Mouse (Mus musculus) right cerebral cortex, postnatal 10 days (tissue): ENCODE measurements around the gene Ceacam20.
"Not testable (repeated sequence)": the region's sequence is repeated elsewhere in the genome, so short reads cannot be mapped to it uniquely, and the experiment has no call there.

Experiments
- DNase-seq, 2 experiments: peaks; one replicate each; pipeline ENCODE4 v3.0.0; 2021; ENCODE audit warnings: low spot score in 2 of 2

Gene Ceacam20

DNA sequence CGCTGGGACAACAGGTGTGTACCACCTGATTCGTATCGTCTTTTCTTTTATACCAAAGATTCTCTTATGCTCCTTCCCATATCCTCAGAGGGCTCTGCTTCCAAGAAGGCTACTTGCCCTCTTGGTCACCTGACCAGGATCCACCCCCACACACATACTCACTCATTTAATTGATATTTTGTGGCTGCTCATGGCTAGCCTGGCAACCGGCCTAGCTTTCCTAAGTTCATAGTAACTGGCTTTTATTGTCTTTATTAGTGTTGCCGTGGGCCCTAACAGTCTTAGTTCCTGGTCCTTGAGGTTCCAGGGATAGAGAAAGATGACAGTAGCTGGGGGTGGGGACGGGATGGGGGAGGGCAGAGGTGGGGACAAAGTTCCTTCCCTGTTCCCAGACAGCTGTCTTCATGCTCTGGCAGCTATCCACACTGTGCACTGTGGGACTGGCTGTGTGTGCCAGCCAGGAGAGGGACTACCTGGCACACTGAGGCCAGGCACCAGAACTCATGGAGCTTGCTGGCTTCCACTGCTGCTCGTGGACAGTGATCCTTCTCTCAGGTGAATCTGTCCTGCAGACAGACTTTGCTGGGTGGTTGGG is at the start of gene Ceacam20:
TSS of gene Ceacam20 (plus strand) at position 428 of the 595 bp plus-strand sequence.
- DNase-seq, result no peak

DNA sequence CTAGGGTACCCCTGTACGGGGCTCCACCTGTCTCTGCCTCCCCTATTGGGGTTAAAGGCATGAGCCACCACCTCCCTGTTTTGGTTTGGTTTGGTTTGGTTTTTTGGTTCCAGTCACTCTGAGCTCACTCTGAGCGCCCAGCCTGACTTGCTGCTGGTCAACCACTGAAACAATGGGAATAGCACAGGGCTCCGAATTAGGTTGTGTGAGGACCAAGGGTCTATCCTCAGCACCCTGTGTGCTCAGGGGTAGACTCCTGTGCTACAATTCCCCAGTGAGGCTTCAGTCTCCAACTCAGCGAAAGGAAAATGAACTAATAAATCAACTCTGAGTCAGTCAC is 45.1 kb upstream of the Ceacam20 start:
- DNase-seq, result no peak

DNA sequence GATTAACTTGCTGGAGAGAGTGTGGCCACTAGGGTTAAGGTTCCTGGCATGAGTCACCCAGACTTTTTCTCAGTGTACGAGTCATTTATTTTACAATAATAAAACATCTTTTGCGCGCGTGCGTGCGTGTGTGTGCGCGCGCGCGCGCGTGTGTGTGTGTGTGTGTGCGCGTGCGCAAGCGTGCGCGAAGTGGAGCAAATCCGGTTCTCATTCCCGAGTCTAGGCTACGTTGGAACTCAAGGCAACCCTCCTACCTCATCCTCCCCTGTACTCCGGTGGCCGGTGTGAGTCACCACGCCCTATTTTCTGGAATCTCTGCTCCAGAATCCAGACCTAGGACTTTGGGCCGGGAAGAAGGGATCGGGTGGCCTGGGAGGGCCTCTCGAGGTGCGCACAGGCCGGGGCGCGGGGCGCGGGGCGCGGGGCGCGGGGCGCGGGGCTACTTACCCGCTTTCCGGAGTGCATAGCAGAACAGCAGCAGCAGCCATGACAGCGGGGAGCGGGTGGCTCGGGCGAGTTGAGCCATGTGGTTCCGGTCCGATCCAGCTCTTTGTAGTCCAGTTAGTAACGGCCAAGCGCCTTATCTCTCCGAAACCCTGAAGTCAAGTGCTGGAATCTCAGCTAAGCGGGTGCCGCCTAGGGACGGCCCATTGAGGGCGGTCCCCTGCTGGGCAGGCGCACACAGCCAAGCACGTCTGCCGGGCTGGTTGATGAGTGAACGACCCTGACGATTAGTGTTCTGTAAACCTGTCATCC is 44.5 kb upstream of the Ceacam20 start, which contains the start of gene Pvr:
TSS of gene Pvr (minus strand) at position 655 of the 756 bp plus-strand sequence.
- DNase-seq, result peak; percentile 82 to 86

DNA sequence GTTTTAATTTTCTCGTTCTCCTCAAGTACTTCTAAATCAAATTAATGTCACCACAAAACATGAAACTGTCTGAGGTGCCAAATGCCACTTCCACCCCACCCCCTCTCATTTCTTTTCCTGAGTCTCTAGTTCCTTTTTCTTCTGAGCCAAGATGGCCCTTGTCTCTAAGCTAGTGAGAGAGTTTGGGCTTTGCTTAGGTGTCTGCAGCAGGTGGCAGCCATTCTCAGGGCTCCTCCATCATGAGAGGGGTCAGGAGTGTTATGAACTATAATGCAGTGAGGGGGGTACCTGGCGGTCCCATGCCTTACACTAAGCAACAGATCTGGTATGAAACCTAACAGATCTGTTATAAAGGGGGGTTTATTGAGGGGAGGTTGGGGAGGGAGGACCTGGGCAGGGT is 41.9 kb upstream of the Ceacam20 start:
- DNase-seq, result no peak

GRCm38 (mm10) chr7:19923797-19924196 is 41.4 kb upstream of the Ceacam20 start:
- no peak for DNase-seq

- DNase-seq, result no peak
These were observed 39.8 kb upstream of the Ceacam20 start for GRCm38 (mm10) chr7:19925376-19925775.

- DNase-seq, result no peak
These were observed 38.2 kb upstream of the Ceacam20 start for GRCm38 (mm10) chr7:19926849-19927480.

- no peak for DNase-seq
These were observed 36.7 kb upstream of the Ceacam20 start for GRCm38 (mm10) chr7:19928486-19928885.

- DNase-seq, result not testable (repeated sequence)
These were observed 34.7 kb upstream of the Ceacam20 start for GRCm38 (mm10) chr7:19930481-19930880.

DNA sequence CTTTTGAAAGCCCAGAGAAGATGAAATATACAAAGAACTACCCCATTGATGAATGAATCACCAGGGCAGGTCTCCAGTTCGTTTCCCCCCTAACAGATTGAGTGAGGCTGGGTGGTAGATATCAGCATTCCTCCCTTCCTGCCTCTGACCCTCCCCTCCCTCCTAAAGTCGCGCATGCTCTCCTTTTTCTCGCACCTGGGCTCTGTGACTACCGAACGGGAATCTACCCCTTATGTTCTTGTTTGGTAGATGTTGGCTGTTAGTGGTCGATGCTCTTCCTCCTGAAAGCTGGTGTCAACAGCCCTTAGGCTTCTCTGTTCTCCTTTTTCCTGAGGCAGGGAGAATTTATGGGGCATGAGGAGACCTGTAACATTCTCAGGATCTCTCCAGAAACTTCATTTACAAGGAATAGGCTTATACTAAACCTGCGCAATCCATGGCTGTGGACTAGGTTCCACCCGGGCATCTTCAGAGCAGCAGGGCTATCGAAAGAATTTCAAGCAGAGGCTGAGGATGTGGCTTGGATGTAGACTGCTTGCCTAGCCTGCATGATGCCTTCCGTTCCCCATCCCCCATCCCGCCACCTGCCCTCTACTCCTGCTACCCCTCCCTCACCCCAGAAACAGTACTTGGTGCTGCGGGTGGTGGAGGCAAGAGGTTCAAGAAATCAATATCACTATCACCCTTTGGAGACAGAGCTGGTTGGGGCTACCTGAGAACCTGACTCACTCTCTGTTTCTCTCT is 32.9 kb upstream of the Ceacam20 start:
- DNase-seq, result peak in 1 of 2 experiments; percentile 36

GRCm38 (mm10) chr7:19932877-19933809 is 32.1 kb upstream of the Ceacam20 start:
- DNase-seq, result peak; percentile 81 to 88

- no peak for DNase-seq
These were observed 30.0 kb upstream of the Ceacam20 start for GRCm38 (mm10) chr7:19935171-19935751.

- no peak for DNase-seq
These were observed 29.3 kb upstream of the Ceacam20 start for GRCm38 (mm10) chr7:19935961-19936360.

DNA sequence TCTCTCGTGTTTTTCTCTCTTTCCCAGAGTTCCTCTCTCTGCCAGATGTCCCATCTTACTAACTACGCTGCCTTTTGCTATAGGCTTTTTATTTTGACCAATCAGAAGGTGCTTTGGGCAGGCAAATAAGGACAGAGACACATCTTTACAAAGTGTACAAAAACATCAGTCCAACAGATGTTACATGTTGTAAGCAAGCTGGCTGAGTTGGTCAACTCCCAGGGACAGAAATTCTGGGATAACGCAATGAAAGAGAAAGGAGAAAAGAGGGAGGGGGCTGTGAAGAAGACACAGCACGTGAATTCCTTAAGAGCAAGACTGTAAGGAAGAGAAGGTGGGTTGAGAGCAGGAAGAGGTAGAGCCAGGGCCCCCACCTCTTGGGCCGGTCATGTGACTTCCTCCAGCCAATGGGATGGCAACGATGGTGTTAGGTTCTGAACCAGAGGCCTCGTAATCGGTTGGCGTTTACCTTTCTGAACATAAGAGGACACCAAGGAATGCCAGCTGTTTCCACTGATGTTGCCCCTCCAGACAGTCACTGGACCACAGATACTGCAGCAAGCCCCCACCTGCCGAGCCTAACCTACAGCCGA is 27.9 kb upstream of the Ceacam20 start:
- no peak for DNase-seq

GRCm38 (mm10) chr7:19939555-19940235 is 25.5 kb upstream of the Ceacam20 start:
- peak; percentile 58 to 74 for DNase-seq

GRCm38 (mm10) chr7:19940256-19940655 is 25.0 kb upstream of the Ceacam20 start:
- DNase-seq, result no peak

DNA sequence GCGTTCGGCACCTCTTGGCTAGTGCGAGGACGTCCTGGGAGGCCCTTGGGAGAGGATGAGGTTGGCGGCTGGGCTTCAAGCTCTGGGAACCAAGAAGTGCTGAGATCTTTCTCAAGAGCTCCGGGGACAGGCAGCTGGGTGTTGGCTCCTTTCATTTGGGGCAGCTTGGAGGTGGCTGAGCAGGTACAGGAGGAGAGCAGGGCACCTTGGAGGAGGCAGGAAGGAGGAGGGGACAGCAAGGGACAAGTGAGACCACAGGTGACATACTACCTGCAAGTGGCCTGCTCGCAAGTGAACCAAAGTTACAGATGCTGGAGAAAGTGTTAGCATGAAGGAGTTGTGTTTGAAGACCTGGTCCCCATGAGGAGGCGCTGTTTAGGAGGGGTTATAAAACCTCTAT is 20.5 kb upstream of the Ceacam20 start:
- DNase-seq, result no peak

GRCm38 (mm10) chr7:19945201-19945600 is 20.0 kb upstream of the Ceacam20 start:
- DNase-seq, result no peak

- no peak for DNase-seq
These were observed 19.2 kb upstream of the Ceacam20 start for GRCm38 (mm10) chr7:19945821-19946515.
